Mouse (Mus musculus): ENCODE results near the gene Hist1h2bp. TPM values are rescaled to one million over a fixed set of nuclear protein-coding genes. Genes with fewer than 3 reads are reported as not detected.
A peak's percentile ranks its signal among the peaks of the same experiment; 100 is the strongest.
"Not testable (repeated sequence)": the region's sequence is repeated elsewhere in the genome, so short reads cannot be mapped to it uniquely, and the experiment has no call there.

Gene Hist1h2bp
- polyA plus RNA-seq, 1 experiment = 33.4 TPM

- peaks cover 2% of the 10 kb centered on the region; the same call in 1 of the 2 replicates for H3K4me1 ChIP-seq (ENCODE audit: control insufficient read depth, insufficient read depth, low read length)
Observed at GRCm38 (mm10) chr13:21753051-21753523, 34.2 kb upstream of the Hist1h2bp start.

GRCm38 (mm10) chr13:21753524-21754285 lies 33.6 kb upstream of the Hist1h2bp start, which contains the start of the genes Hist1h2ak and Hist1h2bn:
Gene Hist1h2ak, minus strand, starts transcription at chr13:21753827.
Gene Hist1h2bn, plus strand, starts transcription at chr13:21754123.
- H3K27ac ChIP-seq (ENCODE audit: control insufficient read depth, insufficient read depth, low read depth, low read length, poor library complexity) = peak within 1 kb of the TSS; percentile 99
- under 1% methylated on average over 48 of the region's 50 CpGs for WGBS
- TF ChIP-seq POLR2A (IDR thresholded peaks at IDR 0.05; ENCODE audit: borderline replicate concordance, control insufficient read depth, low read depth, low read length) = peak; percentile 97
- H3K4me3 ChIP-seq (replicated peaks; ENCODE audit: control insufficient read depth, low read depth, low read length) = peak within 1 kb of the TSS; percentile 69
- H3K4me1 ChIP-seq (ENCODE audit: control insufficient read depth, insufficient read depth, low read length) = not testable (repeated sequence)

More at GRCm38 (mm10) chr13:21753051-21753523, 34.2 kb upstream of the Hist1h2bp start:
- peak overlapping the region; percentile 69 for H3K4me3 ChIP-seq (replicated peaks; ENCODE audit: control insufficient read depth, low read depth, low read length)
- TF ChIP-seq CTCF (IDR thresholded peaks at IDR 0.05; ENCODE audit: control insufficient read depth, insufficient read depth, low read length) = no peak
- TF ChIP-seq POLR2A (IDR thresholded peaks at IDR 0.05; ENCODE audit: borderline replicate concordance, control insufficient read depth, low read depth, low read length) = no peak
- H3K27ac ChIP-seq (ENCODE audit: control insufficient read depth, insufficient read depth, low read depth, low read length, poor library complexity) = peak overlapping the region; percentile 99
- WGBS = 2% methylated on average over 10 of the region's 10 CpGs

DNA sequence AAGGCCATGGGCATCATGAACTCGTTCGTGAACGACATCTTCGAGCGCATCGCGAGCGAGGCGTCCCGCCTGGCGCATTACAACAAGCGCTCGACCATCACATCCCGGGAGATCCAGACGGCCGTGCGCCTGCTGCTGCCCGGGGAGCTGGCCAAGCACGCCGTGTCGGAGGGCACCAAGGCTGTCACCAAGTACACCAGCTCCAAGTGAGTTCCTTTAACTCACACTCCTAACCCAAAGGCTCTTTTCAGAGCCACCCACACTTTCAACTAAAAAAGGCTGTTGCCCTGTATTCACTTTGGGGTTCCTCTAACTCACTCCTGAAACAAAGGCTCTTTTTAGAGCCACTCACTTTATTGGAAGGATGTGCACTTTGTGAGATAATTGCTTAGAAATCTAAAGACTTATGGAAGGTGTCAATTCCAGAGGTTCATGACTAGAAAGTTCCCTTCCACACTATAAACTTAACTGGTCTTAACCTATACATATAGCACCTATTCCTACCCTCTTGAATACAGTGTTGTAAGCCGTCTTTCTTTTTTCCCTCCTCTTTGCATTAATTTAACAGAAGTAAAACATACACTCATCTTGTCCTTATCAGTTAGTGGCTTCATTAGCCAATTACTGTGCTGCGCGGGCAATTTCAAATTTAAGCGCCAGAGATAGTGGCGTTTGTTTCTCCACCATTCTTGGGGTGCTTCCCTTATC lies 32.8 kb upstream of the Hist1h2bp start:
- H3K4me3 ChIP-seq (replicated peaks; ENCODE audit: control insufficient read depth, low read depth, low read length) = peak overlapping the region; percentile 59
- peak overlapping the region; percentile 93 for H3K27ac ChIP-seq (ENCODE audit: control insufficient read depth, insufficient read depth, low read depth, low read length, poor library complexity)
- WGBS = under 1% methylated on average over 21 of the region's 26 CpGs
- H3K4me1 ChIP-seq (ENCODE audit: control insufficient read depth, insufficient read depth, low read length) = not testable (repeated sequence)
- TF ChIP-seq POLR2A (IDR thresholded peaks at IDR 0.05; ENCODE audit: borderline replicate concordance, control insufficient read depth, low read depth, low read length) = peak; percentile 74; the same call in 1 of the 2 replicates

DNA sequence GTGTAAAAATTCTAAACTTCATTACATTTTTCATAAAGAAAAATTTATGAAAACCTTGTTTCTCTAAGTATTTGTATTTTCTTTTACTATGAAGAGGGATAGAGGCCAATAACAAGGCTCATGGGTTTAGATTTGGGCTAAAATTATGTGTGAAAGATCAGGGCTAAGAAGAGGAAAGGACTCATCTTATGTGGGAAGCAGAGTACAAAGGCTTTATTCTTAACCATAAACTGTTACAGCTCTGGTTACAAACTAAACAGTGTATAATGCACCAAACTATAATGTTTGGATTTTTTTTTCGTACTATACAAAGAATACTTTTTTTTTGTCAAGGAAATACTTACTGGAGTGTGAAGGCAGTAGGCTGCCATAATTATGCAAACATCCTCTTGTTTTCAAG lies 31.6 kb upstream of the Hist1h2bp start:
- peak overlapping the region; percentile 20 for H3K4me3 ChIP-seq (replicated peaks; ENCODE audit: control insufficient read depth, low read depth, low read length)
- TF ChIP-seq CTCF (IDR thresholded peaks at IDR 0.05; ENCODE audit: control insufficient read depth, insufficient read depth, low read length) (no peak), POLR2A (IDR thresholded peaks at IDR 0.05; ENCODE audit: borderline replicate concordance, control insufficient read depth, low read depth, low read length) (no peak)
- no peak overlapping the region for H3K27ac ChIP-seq (ENCODE audit: control insufficient read depth, insufficient read depth, low read depth, low read length, poor library complexity)
- WGBS = 61% methylated on average over 1 of the region's 1 CpGs
- H3K4me1 ChIP-seq (ENCODE audit: control insufficient read depth, insufficient read depth, low read length) = peaks cover 2% of the 10 kb centered on the region; the same call in 1 of the 2 replicates

GRCm38 (mm10) chr13:21778814-21779766 lies 8.2 kb upstream of the Hist1h2bp start:
- TF ChIP-seq POLR2A (IDR thresholded peaks at IDR 0.05; ENCODE audit: borderline replicate concordance, control insufficient read depth, low read depth, low read length) (no peak), CTCF (IDR thresholded peaks at IDR 0.05; ENCODE audit: control insufficient read depth, insufficient read depth, low read length) (no peak)
- peak overlapping the region; percentile 91 for H3K4me3 ChIP-seq (replicated peaks; ENCODE audit: control insufficient read depth, low read depth, low read length)
- peaks cover 3% of the 10 kb centered on the region; the same call in 1 of the 2 replicates for H3K4me1 ChIP-seq (ENCODE audit: control insufficient read depth, insufficient read depth, low read length)
- WGBS = 2% methylated on average over 33 of the region's 33 CpGs
- peak overlapping the region; percentile 99 for H3K27ac ChIP-seq (ENCODE audit: control insufficient read depth, insufficient read depth, low read depth, low read length, poor library complexity)

GRCm38 (mm10) chr13:21779767-21780731 lies 7.2 kb upstream of the Hist1h2bp start, which contains the start of gene Hist1h1b:
Gene Hist1h1b, minus strand, starts transcription at chr13:21780625.
- TF ChIP-seq POLR2A (IDR thresholded peaks at IDR 0.05; ENCODE audit: borderline replicate concordance, control insufficient read depth, low read depth, low read length) (peak; percentile 100), CTCF (IDR thresholded peaks at IDR 0.05; ENCODE audit: control insufficient read depth, insufficient read depth, low read length) (no peak)
- under 1% methylated on average over 44 of the region's 44 CpGs for WGBS
- Histone ChIP-seq H3K4me1 (ENCODE audit: control insufficient read depth, insufficient read depth, low read length) (peaks cover 4% of the 10 kb centered on the region; the same call in 1 of the 2 replicates), H3K27ac (ENCODE audit: control insufficient read depth, insufficient read depth, low read depth, low read length, poor library complexity) (peak within 1 kb of the TSS; percentile 99), H3K4me3 (replicated peaks; ENCODE audit: control insufficient read depth, low read depth, low read length) (peak within 1 kb of the TSS; percentile 91)
